Mouse (Mus musculus) MEL (cell line): Measurements from ENCODE around the gene Rhoh. TPM values are rescaled to one million over a fixed set of nuclear protein-coding genes. Genes with fewer than 3 reads are reported as not detected.

Experiments used
- polyA plus RNA-seq, 2 experiments: library from polyadenylated mRNA; stranded (reverse) in 1 of 2; unstranded in 1 of 2; fragments of >175 nt in 1 of 2; fragments of >200 nt in 1 of 2; gene quantifications; 2 replicates each; pipeline versions ENCODE4 v1.2.1 to v1.2.4; 2012; ENCODE audit warnings: low replicate concordance in 2 of 2, low read depth in 1 of 2; ENCODE audit not compliant: insufficient read length in 2 of 2, insufficient read depth in 1 of 2, missing spikeins in 1 of 2
- total RNA-seq: library from RNA; depleted of rRNA; stranded (reverse); fragments of 300-350 nt; gene quantifications from 2 replicates; pipeline ENCODE4 v1.2.3, GENCODE M21; 2012; rRNA removed

Gene Rhoh
- total and polyA plus RNA-seq, 3 experiments = 0.15 to 0.31 TPM; not detected in 1

Other genes with a start within 250 kb of the Rhoh start
- gene Pds5a, start 162.9 kb upstream of the Rhoh start, total RNA-seq = 87.3 and 99.6 TPM in 2 replicates
- 100 to 1,000 TPM in 1 of 2 experiments, 10 to 100 TPM in 1; 88.0 to 188 TPM for gene Pds5a, start 162.9 kb upstream of the Rhoh start, polyA plus RNA-seq
- 10.1 and 11.4 TPM in 2 replicates for gene N4bp2, start 97.7 kb upstream of the Rhoh start, total RNA-seq
- 10 to 100 TPM; 12.9 to 50.6 TPM for gene N4bp2, start 97.7 kb upstream of the Rhoh start, polyA plus RNA-seq
- not detected in 2 replicates for gene Chrna9, start 73.7 kb downstream of the Rhoh start, total RNA-seq
- not detected for gene Chrna9, start 73.7 kb downstream of the Rhoh start, polyA plus RNA-seq
- not detected in 2 replicates for gene 9130230L23Rik, start 143.1 kb downstream of the Rhoh start, total RNA-seq
- under 1 TPM in 1 of 2 experiments, not detected in 1; 0.22 TPM for gene 9130230L23Rik, start 143.1 kb downstream of the Rhoh start, polyA plus RNA-seq